Mouse (Mus musculus) left cerebral cortex, adult 2 months (tissue): ENCODE measurements around the gene Ddc. TPM values are rescaled to one million over a fixed set of nuclear protein-coding genes. Genes with fewer than 3 reads are reported as not detected.

Experiments used
- DNase-seq, 2 experiments: peaks; one replicate each; pipeline ENCODE4 v3.0.0; 2021 to 2022; ENCODE audit warnings: low spot score in 2 of 2, mixed read lengths in 1 of 2; ENCODE audit errors: extremely low spot score in 1 of 2
- H3K27ac ChIP-seq: fragments of 200-600 bp; 2 replicates; pipeline ENCODE4 v1.8.1; 2022
- H3K4me3 ChIP-seq: fragments of 200-600 bp; 2 replicates; pipeline ENCODE4 v1.8.1; 2022
- CTCF ChIP-seq: fragments of 200-600 bp; IDR thresholded peaks from 2 replicates; pipeline ENCODE4 v1.8.1; 2022; ENCODE audit warnings: antibody characterized with exemption, mild to moderate bottlenecking, moderate library complexity
- intact Hi-C: fragments of 180-260 bp; cut with DNase I; formaldehyde crosslinking; loops from one replicate; pipeline ENCODE4 v1.15.1; 2025
- long read RNA-seq, 2 experiments: library from polyadenylated mRNA; stranded (forward); transcript quantifications; one replicate each; pipeline ENCODE4 v2.0.0; 2021; ENCODE audit warnings: borderline mapping rate in 2 of 2
- total RNA-seq, 2 experiments: library from RNA; stranded (reverse); gene quantifications; 2 replicates each; pipeline ENCODE4 v1.2.3; 2021

The Ddc gene
- total RNA-seq = 1 to 10 TPM; 3.6 to 5.8 TPM
- long read RNA-seq, experiment 1 = 0 reads
- long read RNA-seq, experiment 2 = 0 reads

DNA sequence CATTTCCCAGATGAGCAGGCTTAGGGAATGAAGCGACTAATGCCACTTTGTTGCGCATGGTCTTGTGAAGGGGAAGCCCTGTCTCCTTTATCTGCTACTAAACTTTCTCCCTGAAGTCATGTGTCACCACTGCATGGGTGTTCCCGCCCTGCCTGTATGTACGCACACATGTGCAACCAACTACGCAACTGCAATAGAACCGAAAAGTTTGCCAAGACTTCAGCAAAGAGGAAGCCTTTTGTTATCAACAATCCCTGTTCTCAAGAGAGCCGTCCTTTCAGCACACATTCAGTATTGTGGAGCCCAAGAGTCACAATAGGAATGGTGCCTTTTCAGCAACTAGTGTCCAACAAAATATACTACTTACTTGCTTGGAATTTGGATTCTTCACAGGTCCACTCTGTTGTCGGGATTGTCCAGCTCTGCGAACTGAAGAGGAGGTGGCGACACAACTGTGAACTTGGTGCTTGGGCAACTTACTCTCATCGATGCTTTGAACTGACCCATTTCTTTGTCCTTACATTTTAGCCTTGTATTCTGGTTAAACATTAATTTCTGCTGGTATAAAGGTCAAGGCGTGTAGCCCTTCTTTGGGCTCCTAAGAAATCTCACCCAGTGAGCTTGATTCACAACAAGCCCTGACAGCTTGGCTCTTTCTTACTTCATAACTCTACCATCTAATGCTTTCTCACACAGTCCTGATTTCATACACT, at the start of gene Ddc:
Ddc (minus strand) TSS at position 500 of the 713 bp plus-strand sequence.
- Histone ChIP-seq H3K4me3 (no peak within 1 kb of the TSS), H3K27ac (no peak within 1 kb of the TSS)
- TF ChIP-seq CTCF = no peak
- DNase-seq = no peak
- intact Hi-C loops = no loop called here

GRCm38 (mm10) chr11:11945766-11946165, 47.8 kb upstream of the Ddc start:
- intact Hi-C loops = no loop called here
- DNase-seq = no peak
- Histone ChIP-seq H3K27ac (no peak overlapping the region), H3K4me3 (no peak overlapping the region)
- TF ChIP-seq CTCF = no peak

DNA sequence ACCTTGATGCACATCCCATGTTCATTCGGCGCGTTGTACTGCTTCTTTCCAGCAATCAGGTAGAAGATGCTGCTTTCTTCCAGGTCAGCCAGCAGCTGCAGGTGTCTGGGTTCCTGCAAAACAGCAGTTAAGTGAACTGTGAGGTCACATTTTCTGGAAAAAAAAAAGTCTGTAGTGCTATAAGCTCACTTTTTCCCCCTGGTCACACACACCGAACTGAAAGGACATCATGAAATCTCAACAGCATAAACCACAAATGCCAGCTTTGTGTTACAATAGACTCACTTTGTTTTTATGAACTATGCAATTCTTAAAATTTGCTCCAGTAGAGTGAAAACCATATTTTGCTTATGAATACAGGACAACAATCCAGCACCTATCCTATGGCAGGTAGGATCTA, 46.9 kb upstream of the Ddc start:
- Histone ChIP-seq H3K27ac (no peak overlapping the region), H3K4me3 (no peak overlapping the region)
- TF ChIP-seq CTCF = no peak
- no peak for DNase-seq
- intact Hi-C loops = no loop called here

- Histone ChIP-seq H3K27ac (no peak overlapping the region), H3K4me3 (no peak overlapping the region)
- intact Hi-C loops = no loop called here
- TF ChIP-seq CTCF = no peak
- no peak for DNase-seq
These were observed 46.1 kb upstream of the Ddc start for GRCm38 (mm10) chr11:11944082-11944349.

GRCm38 (mm10) chr11:11943240-11944081, 45.5 kb upstream of the Ddc start:
- intact Hi-C loops = no loop called here
- no peak overlapping the region for H3K4me3 ChIP-seq
- DNase-seq = no peak
- TF ChIP-seq CTCF = no peak
- H3K27ac ChIP-seq = no peak overlapping the region

DNA sequence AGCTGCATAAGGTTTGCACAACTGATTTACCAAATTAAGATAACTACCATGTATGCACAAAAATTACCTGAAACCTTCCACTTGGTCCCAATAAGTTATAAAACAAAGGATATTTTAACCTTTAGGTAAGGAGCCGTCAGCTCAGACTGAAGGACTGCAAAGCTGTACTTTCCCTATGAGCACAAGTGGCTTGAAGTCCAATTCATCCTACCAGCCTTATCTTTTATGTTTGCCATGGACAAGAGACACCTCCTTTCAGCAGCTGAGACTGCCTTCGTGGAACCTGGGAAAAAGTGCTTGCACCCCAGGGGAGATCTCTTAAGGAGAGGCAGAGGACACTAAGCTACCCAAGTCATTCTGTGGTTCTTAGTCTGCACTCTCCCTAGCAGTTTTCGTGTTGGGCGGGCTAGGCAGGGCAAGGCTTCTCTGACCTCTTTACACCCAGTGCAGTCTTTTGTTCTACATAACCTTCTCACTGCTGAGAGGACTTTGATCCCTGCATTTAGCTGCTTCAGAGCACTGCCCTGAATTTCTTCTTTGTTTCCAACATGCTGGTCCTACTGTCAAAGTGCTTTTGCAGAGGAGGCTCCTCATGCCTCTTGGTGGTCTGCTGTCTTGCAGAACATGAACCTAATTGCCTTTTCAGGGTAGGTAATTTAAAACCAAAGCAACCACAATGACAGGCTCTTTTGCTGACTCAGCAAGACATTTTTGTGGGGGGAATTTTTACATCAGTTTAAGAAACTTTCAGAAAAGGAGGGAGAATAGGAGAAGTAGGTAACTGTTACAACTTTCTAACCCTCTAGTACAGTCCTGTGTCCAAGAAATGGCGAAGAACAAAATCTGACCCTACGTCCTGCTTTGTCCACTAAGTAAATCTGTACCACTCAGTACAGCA, 44.6 kb upstream of the Ddc start:
- H3K4me3 ChIP-seq = no peak overlapping the region
- no peak for DNase-seq
- intact Hi-C loops = no loop called here
- H3K27ac ChIP-seq = no peak overlapping the region
- no peak for TF ChIP-seq CTCF

DNA sequence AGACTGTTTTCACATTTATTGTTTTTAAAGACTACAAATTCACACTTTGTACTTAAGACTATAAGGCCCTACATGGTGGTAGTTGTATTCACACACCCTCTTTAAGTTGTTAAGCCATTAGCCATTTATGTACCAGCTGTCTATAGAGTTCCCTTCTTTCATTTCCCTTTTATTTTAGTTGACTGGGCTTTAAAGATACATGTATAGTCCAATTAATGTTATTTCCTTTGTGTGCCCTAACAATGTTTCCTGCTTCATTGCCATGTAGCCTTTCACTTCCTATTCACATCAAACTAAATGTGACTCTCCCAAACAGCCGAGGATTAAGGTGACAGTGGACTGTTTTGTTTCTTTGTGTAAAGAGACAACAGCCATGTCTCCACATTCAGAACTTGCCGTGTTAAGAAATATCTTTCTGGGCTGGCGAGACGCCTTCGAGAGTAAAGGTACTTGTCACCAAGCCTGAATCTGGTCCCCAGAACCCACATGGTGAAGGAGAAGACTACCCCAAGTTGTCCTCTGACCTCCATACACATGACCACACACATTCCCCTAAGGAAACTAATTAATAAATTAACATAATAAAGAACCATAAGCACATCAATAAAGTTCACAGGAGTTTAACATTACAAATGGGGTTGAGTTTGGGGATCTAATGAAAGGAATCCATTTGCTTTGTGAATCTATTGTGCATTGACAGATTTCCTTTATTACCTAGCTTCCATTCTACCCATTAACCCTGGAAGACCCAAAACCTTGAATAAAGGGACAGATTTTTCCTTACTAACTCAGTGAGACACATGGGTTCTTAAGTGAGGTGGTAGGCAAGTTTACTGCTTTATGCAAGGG, 43.1 kb upstream of the Ddc start:
- intact Hi-C loops = no loop called here
- H3K27ac ChIP-seq = no peak overlapping the region
- no peak overlapping the region for H3K4me3 ChIP-seq
- TF ChIP-seq CTCF = no peak
- no peak for DNase-seq

DNA sequence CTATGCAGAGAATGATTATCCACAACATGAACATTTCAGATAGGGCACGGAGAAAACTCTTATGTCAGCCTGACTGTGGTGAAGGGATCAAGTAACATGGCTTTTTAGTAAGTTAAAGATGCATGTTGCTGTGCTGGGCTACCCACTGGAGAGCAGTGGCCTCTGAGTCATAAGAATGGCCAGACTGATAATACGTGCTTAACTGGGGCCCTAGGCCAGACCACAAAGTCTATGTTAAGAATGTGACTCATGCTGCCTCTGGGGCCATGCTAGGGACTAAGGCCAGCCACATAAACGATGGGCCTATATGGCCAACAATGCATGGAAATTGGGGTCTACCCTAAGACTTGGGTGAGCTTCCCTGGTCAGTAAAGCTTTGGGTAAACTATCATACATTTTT, 41.7 kb upstream of the Ddc start:
- TF ChIP-seq CTCF = no peak
- DNase-seq = no peak
- H3K27ac ChIP-seq = no peak overlapping the region
- H3K4me3 ChIP-seq = no peak overlapping the region
- intact Hi-C loops = no loop called here

GRCm38 (mm10) chr11:11938591-11938990, 40.6 kb upstream of the Ddc start:
- intact Hi-C loops = no loop called here
- no peak for DNase-seq
- Histone ChIP-seq H3K27ac (no peak overlapping the region), H3K4me3 (no peak overlapping the region)
- TF ChIP-seq CTCF = no peak

GRCm38 (mm10) chr11:11937340-11938030, 39.5 kb upstream of the Ddc start:
- no peak for TF ChIP-seq CTCF
- intact Hi-C loops = no loop called here
- H3K4me3 ChIP-seq = no peak overlapping the region
- no peak overlapping the region for H3K27ac ChIP-seq
- DNase-seq = no peak

GRCm38 (mm10) chr11:11934808-11935207, 36.9 kb upstream of the Ddc start:
- intact Hi-C loops = no loop called here
- no peak for DNase-seq
- TF ChIP-seq CTCF = no peak
- Histone ChIP-seq H3K27ac (no peak overlapping the region), H3K4me3 (no peak overlapping the region)
